Mouse (Mus musculus) neural tube, embryonic 14.5 days (tissue): ENCODE measurements at regions not wholly inside any gene's neighbourhood (a gene's known extent, or its start where the extent isn't known, plus 50 kb on each side); places are given as distances from the start of the nearest gene placed in this dataset.

Source experiments
- ATAC-seq: fragments of 200-750 bp; cut with Nextera tagmentation; 2 replicates; pipeline ENCODE4 v1.8.0; 2017; ENCODE audit warnings: low read depth, mild to moderate bottlenecking, moderate TSS enrichment, moderate library complexity
- H3K27ac ChIP-seq: fragments of 300-500 bp; sonication (generic); 2 replicates; pipeline ENCODE4 v1.5.1; 2014; ENCODE audit warnings: low read depth, mild to moderate bottlenecking, control low read depth, low read length, moderate library complexity, mixed read lengths
- H3K27me3 ChIP-seq: fragments of 300-500 bp; sonication (generic); 2 replicates; pipeline ENCODE4 v1.6.1; 2014; ENCODE audit warnings: low read length; ENCODE audit not compliant: control insufficient read depth, insufficient read depth
- H3K36me3 ChIP-seq: fragments of 300-500 bp; sonication (generic); 2 replicates; pipeline ENCODE4 v1.6.1; 2014; ENCODE audit warnings: low read length, mixed read lengths; ENCODE audit not compliant: control insufficient read depth, insufficient read depth
- H3K4me1 ChIP-seq: fragments of 300-500 bp; sonication (generic); 2 replicates; pipeline ENCODE4 v1.6.1; 2014; ENCODE audit warnings: low read length; ENCODE audit not compliant: control insufficient read depth, insufficient read depth
- H3K4me2 ChIP-seq: fragments of 300-500 bp; sonication (generic); 2 replicates; pipeline ENCODE4 v1.6.1; 2014; ENCODE audit warnings: mild to moderate bottlenecking, low read depth, low read length, control low read depth
- H3K4me3 ChIP-seq: fragments of 300-500 bp; sonication (generic); 2 replicates; pipeline ENCODE4 v1.5.1; 2014; ENCODE audit warnings: low read depth, low read length, control low read depth, mixed read lengths
- H3K9ac ChIP-seq: fragments of 300-500 bp; sonication (generic); replicated peaks from 2 replicates; pipeline ENCODE4 v1.6.1; 2014; ENCODE audit warnings: low read depth, mild to moderate bottlenecking, control low read depth, low read length, mixed read lengths
- H3K9me3 ChIP-seq: fragments of 300-500 bp; sonication (generic); 2 replicates; pipeline ENCODE4 v1.6.1; 2016; ENCODE audit warnings: low read length; ENCODE audit not compliant: control insufficient read depth
- WGBS: fragments of 180-500 bp; shearing (Covaris S2); extraction: QIAGEN DNeasy Blood & Tissue Kit; methylation state at CpG from one replicate; pipeline ENCODE4 v1.1.7; 2014; 5-methylcytosine and 5-hydroxymethylcytosine counted together

DNA sequence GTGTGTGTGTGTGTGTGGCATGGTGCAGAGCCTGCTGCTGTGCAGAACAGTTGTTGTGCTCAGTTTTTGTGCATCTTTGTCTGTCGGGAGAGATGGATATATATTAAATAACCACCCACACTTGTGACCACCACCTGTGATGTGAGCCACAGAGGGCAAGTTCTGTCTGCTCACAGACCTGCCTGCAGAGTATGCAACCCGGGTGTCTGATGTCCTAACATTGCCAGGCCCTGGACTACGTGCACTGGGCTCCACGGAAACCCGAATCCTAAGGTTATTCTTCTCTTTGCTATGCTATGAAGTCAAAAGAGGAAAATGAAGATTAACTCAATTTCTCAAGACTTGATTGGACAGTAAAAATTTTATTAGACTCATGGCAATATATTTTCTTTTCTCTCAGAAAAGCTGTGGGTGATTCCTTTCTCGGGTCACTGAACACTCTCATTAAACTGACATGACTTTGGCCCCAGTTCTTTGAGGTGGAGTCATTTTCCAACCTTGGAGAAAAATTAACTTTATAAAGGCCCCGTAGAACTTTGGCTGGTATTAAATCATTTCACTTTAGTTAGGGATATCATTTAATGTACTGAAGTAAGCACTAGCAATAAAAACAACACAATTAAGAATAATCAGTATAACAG lies 100.6 kb upstream of the 1700020N01Rik start:
- Histone ChIP-seq H3K4me3 (no peak overlapping the region), H3K27me3 (no peaks in the 10 kb centered on the region), H3K4me2 (no peak overlapping the region), H3K9me3 (no peaks in the 10 kb centered on the region), H3K4me1 (no peaks in the 10 kb centered on the region), H3K36me3 (no peaks in the 10 kb centered on the region), H3K9ac (no peak overlapping the region), H3K27ac (no peak overlapping the region)
- 28% methylated on average over 7 of the region's 7 CpGs for WGBS
- no peak for ATAC-seq

DNA sequence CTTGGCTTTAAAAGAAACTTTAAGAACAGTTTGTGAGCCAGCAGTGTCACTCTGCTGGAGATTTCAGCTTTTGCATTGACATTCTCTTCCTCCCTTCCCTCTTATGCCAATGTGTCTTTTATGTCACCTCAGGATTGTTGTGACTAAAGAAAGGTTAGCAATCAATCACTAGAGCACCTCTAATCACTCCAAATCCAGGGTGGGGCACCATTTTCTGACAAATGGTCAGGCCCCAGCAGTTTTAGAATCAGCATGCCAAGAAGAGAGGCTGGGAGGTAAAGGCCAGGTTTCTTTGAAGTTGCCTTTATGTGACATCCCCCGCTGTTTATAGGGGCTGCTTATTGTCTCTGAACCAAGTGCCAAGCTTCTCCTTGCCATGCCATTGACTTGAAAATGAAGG lies 98.4 kb upstream of the 1700020N01Rik start:
- 12% methylated on average over 1 of the region's 1 CpGs for WGBS
- H3K4me2 ChIP-seq, result no peak overlapping the region
- no peak overlapping the region for H3K9ac ChIP-seq
- H3K9me3 ChIP-seq, result no peaks in the 10 kb centered on the region
- H3K27ac ChIP-seq, result no peak overlapping the region
- no peaks in the 10 kb centered on the region for H3K4me1 ChIP-seq
- H3K27me3 ChIP-seq, result no peaks in the 10 kb centered on the region
- H3K4me3 ChIP-seq, result no peak overlapping the region
- H3K36me3 ChIP-seq, result no peaks in the 10 kb centered on the region
- no peak for ATAC-seq

DNA sequence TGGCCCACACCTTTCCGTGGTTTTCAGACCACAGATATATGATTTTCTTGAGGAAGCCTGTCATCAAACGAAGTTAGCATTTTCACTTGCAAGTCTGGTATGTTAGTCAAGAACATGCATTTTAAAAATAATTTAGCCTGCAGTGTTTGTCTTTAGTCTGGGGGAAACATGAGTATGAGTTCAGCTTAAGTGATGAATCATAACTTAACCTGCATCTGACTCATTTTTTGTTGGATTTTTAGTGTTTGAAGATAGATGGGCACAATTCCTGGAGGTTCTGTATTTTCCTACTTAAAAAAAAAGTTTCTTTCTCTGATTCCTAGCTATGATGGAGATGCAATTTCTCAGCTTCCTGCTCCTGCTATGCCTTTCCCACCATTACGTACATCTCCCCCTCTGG lies 95.8 kb upstream of the 1700020N01Rik start:
- Histone ChIP-seq H3K4me2 (no peak overlapping the region), H3K9ac (no peak overlapping the region), H3K9me3 (no peaks in the 10 kb centered on the region), H3K27ac (no peak overlapping the region), H3K4me1 (no peaks in the 10 kb centered on the region), H3K4me3 (no peak overlapping the region), H3K36me3 (no peaks in the 10 kb centered on the region), H3K27me3 (no peaks in the 10 kb centered on the region)
- WGBS, result 89% methylated on average over 3 of the region's 3 CpGs
- ATAC-seq, result no peak

DNA sequence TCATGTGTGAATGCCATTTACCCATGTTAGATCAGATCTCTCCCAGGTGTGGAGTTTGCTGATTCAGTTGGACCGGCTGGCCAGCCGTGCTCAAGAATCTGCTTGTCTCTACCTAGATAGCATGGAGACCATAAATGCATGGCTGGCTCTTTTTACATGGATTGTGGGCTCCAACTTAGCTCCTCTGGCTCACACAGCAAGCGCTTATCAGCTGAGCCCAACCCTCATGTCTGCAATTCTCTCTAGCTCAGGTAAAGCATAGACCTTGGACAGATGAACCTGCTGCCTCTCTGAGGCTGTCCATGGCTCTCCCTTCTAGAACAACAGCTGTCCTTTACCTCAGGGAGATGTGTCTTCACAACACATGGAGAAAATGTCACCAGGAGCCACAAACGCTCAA lies 94.8 kb upstream of the 1700020N01Rik start:
- WGBS, result 91% methylated on average over 4 of the region's 4 CpGs

DNA sequence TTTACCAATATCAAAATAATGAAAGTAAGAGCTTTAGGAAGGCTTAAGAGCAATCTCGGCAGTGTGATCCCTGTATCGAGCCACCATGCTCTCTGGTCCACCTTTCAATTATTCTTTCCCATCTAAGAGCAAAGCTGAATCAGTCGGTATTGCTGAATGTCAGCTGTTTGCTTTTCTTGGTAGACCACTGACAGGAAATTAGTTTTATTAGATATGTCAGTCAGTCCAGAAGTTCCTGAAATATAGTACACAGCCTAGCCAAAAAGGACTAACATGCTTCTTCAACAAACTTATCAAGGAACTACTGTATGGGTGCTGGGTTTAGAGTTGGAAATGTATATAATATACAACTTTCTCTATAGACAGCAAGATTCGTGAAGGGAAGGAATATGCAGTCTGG lies 91.3 kb upstream of the 1700020N01Rik start:
- Histone ChIP-seq H3K36me3 (no peaks in the 10 kb centered on the region), H3K27me3 (no peaks in the 10 kb centered on the region), H3K27ac (no peak overlapping the region), H3K9me3 (no peaks in the 10 kb centered on the region), H3K9ac (no peak overlapping the region), H3K4me1 (no peaks in the 10 kb centered on the region), H3K4me3 (no peak overlapping the region), H3K4me2 (no peak overlapping the region)
- WGBS, result 92% methylated on average over 4 of the region's 4 CpGs
- no peak for ATAC-seq

More for the DNA sequence above, 94.8 kb upstream of the 1700020N01Rik start:
- Histone ChIP-seq H3K27ac (no peak overlapping the region), H3K27me3 (no peaks in the 10 kb centered on the region), H3K9me3 (no peaks in the 10 kb centered on the region), H3K4me1 (no peaks in the 10 kb centered on the region), H3K4me3 (no peak overlapping the region), H3K4me2 (no peak overlapping the region), H3K36me3 (no peaks in the 10 kb centered on the region), H3K9ac (no peak overlapping the region)
- no peak for ATAC-seq

DNA sequence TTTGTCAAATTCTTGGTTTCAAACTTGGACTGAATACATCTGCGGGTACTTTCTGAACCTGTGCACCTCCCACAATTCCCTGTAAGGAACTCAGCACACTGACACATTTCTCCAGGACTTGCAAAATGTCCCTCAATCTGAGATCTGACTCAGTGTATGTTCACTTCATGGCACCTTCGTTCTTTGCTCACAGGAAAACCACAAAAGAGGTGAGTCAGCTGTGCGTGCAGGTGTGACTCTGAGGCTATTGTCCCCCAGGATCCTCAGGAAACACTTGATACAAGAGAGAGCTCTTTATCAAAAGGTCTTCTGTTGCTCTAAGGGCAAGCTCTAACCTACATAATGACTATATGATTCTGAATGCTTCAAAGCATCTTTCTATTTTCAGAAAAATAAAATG lies 88.5 kb upstream of the 1700020N01Rik start:
- H3K27me3 ChIP-seq, result no peaks in the 10 kb centered on the region
- no peak overlapping the region for H3K9ac ChIP-seq
- H3K27ac ChIP-seq, result no peak overlapping the region
- no peaks in the 10 kb centered on the region for H3K9me3 ChIP-seq
- H3K36me3 ChIP-seq, result no peaks in the 10 kb centered on the region
- no peak overlapping the region for H3K4me3 ChIP-seq
- H3K4me2 ChIP-seq, result no peak overlapping the region
- no peak for ATAC-seq
- no peaks in the 10 kb centered on the region for H3K4me1 ChIP-seq
- 88% methylated on average over 3 of the region's 3 CpGs for WGBS

DNA sequence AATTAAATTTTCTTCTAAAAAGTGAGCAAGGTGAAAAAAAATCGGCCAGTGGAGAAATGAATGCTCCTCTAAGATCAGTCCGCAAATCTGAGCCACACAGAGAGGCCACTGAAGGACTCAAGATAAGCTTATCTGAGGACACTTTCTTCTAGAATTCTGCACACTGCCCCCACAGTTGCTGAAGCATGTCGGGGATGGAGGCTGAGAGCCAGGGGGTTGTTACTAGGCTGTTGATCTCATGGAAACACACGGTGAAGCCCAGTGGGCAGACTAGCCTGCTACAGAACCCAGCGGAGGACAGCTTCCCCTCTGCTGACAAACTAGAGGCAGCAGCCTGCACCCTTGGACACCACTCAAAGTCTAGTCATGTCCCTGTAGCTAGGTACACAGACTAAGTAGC lies 81.6 kb upstream of the 1700020N01Rik start:
- H3K27me3 ChIP-seq, result no peaks in the 10 kb centered on the region
- no peak overlapping the region for H3K27ac ChIP-seq
- H3K9me3 ChIP-seq, result no peaks in the 10 kb centered on the region
- WGBS, result 71% methylated on average over 5 of the region's 5 CpGs
- H3K4me1 ChIP-seq, result no peaks in the 10 kb centered on the region
- H3K36me3 ChIP-seq, result no peaks in the 10 kb centered on the region
- no peak overlapping the region for H3K4me3 ChIP-seq
- no peak overlapping the region for H3K9ac ChIP-seq
- no peak for ATAC-seq
- no peak overlapping the region for H3K4me2 ChIP-seq

DNA sequence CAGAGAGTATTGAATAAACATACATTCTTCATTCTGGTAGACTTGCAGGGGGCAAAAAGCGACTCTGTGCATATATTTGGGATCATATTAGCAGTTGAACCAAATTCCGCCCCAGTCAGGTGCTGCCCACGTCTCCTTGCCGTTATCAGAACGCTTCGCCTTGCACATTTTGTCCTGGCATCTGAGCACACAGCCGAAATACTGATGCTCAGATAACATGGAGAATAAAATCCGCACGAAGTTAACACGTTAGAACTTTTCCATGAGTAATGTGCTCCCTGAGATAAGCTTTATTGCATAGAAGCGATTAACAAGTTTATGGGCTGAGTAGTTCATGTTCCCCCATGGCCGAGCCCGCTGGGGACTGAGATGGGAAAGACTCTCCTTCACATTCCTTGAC lies 80.5 kb upstream of the 1700020N01Rik start:
- H3K4me1 ChIP-seq, result no peaks in the 10 kb centered on the region
- no peak overlapping the region for H3K4me3 ChIP-seq
- no peak overlapping the region for H3K4me2 ChIP-seq
- H3K9ac ChIP-seq, result no peak overlapping the region
- H3K36me3 ChIP-seq, result no peaks in the 10 kb centered on the region
- H3K27ac ChIP-seq, result no peak overlapping the region
- WGBS, result 93% methylated on average over 13 of the region's 13 CpGs
- no peak for ATAC-seq
- H3K27me3 ChIP-seq, result no peaks in the 10 kb centered on the region
- no peaks in the 10 kb centered on the region for H3K9me3 ChIP-seq

DNA sequence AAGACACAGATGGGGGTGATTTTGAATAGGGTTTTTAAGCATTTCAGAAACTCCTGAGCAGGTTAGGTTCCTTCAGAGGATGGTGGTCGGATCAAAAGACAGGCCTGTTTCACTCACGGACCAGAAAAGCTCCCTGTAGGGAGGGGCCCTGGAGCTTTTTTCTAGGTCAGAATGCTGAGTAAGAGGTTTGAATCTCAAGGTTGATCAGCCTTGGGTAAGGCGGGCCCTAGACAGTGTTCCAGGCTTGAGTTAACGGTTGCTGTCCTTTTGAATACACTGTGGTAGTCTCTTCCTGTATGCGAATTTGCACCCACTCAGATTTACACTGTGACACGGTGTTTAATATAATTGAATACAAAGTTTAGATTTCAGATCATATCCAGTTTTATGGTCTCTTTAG lies 75.2 kb upstream of the 1700020N01Rik start:
- Histone ChIP-seq H3K27me3 (no peaks in the 10 kb centered on the region), H3K4me1 (no peaks in the 10 kb centered on the region), H3K4me3 (no peak overlapping the region), H3K27ac (no peak overlapping the region), H3K4me2 (no peak overlapping the region), H3K9me3 (no peaks in the 10 kb centered on the region), H3K9ac (no peak overlapping the region), H3K36me3 (no peaks in the 10 kb centered on the region)
- WGBS, result 87% methylated on average over 6 of the region's 6 CpGs
- no peak for ATAC-seq
